Mouse (Mus musculus) adrenal gland, adult 8-10 months (tissue): Measurements from ENCODE around the gene Gm11009. TPM values are rescaled to one million over a fixed set of nuclear protein-coding genes. Genes with fewer than 3 reads are reported as not detected.
"Not testable (repeated sequence)": the region's sequence is repeated elsewhere in the genome, so short reads cannot be mapped to it uniquely, and the experiment has no call there.

Experiments
- DNase-seq: peaks from one replicate; pipeline ENCODE4 v3.0.0; 2022
- total RNA-seq, 4 experiments: library from RNA; stranded (reverse); gene quantifications; 2 replicates each; pipeline ENCODE4 v1.2.4; 2022

Gm11009 gene
- under 1 TPM in 1 of 4 experiments, not detected in 3; 0.99 TPM for total RNA-seq

DNA sequence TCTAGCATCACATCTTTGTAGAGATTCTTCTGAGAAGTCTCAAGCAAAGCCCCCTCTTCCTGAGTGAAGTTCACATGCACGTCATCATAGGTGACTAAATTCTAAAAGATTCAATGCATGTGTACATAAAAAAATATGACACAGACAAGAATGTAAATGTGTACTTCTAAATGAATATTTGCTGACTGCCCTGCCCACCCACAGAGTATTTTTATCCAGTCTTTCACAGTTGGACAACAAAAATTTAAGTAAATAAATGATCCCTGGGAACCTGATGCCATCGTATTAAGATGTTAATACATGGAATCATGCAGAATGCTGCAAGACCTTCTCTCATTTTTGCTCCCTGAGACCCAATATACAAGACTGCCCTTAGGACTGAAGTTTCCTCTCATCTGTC is at the start of gene Gm11009:
Gene Gm11009 (minus strand): TSS at position 101 of the 400 bp plus-strand sequence.
- DNase-seq, result not testable (repeated sequence)

Other genes starting within 250 kb of the Gm11009 start
- 10 to 100 TPM in 1 of 4 experiments, 1 to 10 TPM in 2, not detected in 1; 3.1 to 14.8 (median 4.2) TPM for gene Gm2004, start 169.7 kb downstream of the Gm11009 start, total RNA-seq
- gene 2210418O10Rik, start 92.9 kb downstream of the Gm11009 start, total RNA-seq, result 1 to 10 TPM; 3.8 to 7.3 (median 6.2) TPM
- gene Gm14435, start 104.1 kb upstream of the Gm11009 start, total RNA-seq, result 10 to 100 TPM; 17.1 to 30.4 (median 20.0) TPM
- 1 to 10 TPM in 2 of 4 experiments, not detected in 2; 1.0 to 1.3 TPM for gene Gm14434, start 167.3 kb upstream of the Gm11009 start, total RNA-seq
- gene Zfp967, start 201.6 kb upstream of the Gm11009 start, total RNA-seq, result not detected